In the genomic region with DNA sequence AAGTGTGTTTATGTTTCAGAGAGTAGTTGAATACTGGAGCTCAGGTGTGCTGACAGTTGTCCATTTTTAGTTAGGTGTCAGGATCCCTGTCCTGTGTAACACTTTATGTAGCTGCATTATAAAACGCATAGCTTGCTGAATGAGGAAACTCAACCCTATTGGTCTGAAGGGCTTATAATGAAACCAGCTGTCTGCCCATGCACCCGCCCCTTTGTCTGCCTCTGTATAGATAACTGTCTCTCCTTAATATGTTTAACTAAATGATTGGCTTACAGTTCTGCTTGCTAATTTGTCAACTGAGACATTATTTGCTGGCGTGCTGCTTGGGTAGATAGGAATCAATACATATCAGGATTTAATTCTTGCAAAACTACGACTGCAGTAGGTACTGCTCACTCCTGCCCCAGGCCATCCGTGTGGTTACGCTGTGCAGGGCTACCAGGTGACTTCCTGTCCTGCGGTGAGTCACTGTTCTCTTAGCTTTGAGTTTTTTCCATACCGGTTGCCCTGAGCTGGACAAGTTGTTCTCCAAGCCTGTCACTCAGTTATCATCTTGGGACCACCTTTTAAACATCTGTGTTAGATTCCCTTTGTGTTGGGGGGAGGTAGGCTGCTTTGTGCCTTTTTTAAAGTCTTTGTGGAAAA, we compare ENCODE assay signal across 13 mouse cellular contexts. TPM values are rescaled to one million over a fixed set of nuclear protein-coding genes. Genes with fewer than 3 reads are reported as not detected.
DNase-seq lines count a peak whose midpoint lies in the region; ATAC-seq and TF ChIP-seq lines count a peak whose summit lies in the region.
"Had no signal": no experiment of that assay in that cellular context is flagged by ENCODE, and none has a peak within 500 bp of the region (broad histone marks: within the 10 kb centered on the region; RNA-seq: fewer than 3 reads in every experiment).

No protein-coding gene starts in this region.

- no peaks in the 10 kb centered on the region for H3K36me3 ChIP-seq in intestine, embryonic 15.5 days
- 0 out of 2 replicates have a peak, but pooled peaks cover 2% of the 10 kb centered on the region for H3K36me3 ChIP-seq in small intestine, adult 2 months (ENCODE audit: control insufficient read depth, insufficient read depth, low read length)
- H3K36me3 ChIP-seq: heart, embryonic 15.5 days; midbrain, embryonic 10.5 days had no signal

- H3K27ac ChIP-seq in intestine, embryonic 15.5 days: no peak overlapping the region
- H3K27ac ChIP-seq in small intestine, adult 2 months (ENCODE audit: insufficient read depth, low read depth, low read length): peak overlapping the region; percentile 14; the same call in 1 of the 2 replicates
- H3K27ac ChIP-seq: heart, embryonic 15.5 days; midbrain, embryonic 10.5 days had no signal

- H3K9ac ChIP-seq in intestine, embryonic 15.5 days: no peak overlapping the region
- H3K9ac ChIP-seq: heart, embryonic 15.5 days had no signal

- no peak overlapping the region for H3K4me2 ChIP-seq in intestine, embryonic 15.5 days (replicated peaks)
- H3K4me2 ChIP-seq: heart, embryonic 15.5 days had no signal

- peaks cover 34% of the 10 kb centered on the region for H3K4me1 ChIP-seq in intestine, embryonic 15.5 days (replicated peaks)
- peaks cover 41% of the 10 kb centered on the region for H3K4me1 ChIP-seq in small intestine, adult 2 months (ENCODE audit: control insufficient read depth, insufficient read depth, insufficient read length, low read length)

- intact Hi-C loops in heart, postnatal 10 days (cut with DNase I): no loop called here

- no peak overlapping the region for H3K4me3 ChIP-seq in intestine, embryonic 15.5 days (replicated peaks)
- no peak overlapping the region for H3K4me3 ChIP-seq in small intestine, adult 2 months (ENCODE audit: low read depth, low read length)
- H3K4me3 ChIP-seq: heart, embryonic 15.5 days; midbrain, embryonic 10.5 days had no signal

- no peaks in the 10 kb centered on the region for H3K9me3 ChIP-seq in intestine, embryonic 15.5 days
- H3K9me3 ChIP-seq: heart, embryonic 15.5 days; midbrain, embryonic 10.5 days had no signal

- peak; percentile 34; the same call in 1 of the 2 replicates for ATAC-seq in intestine, embryonic 15.5 days

- TF ChIP-seq CTCF in small intestine, adult 2 months (IDR thresholded peaks at IDR 0.05; ENCODE audit: extremely low read depth, insufficient read length, insufficient replicate concordance, low read depth, low read length): no peak

- H3K27me3 ChIP-seq in intestine, embryonic 15.5 days (replicated peaks): no peaks in the 10 kb centered on the region
- no peaks in the 10 kb centered on the region for H3K27me3 ChIP-seq in small intestine, adult 2 months (ENCODE audit: control insufficient read depth, insufficient read depth, low read length)
- H3K27me3 ChIP-seq: heart, embryonic 15.5 days had no signal

- peak; percentile 39 for DNase-seq in lung, postnatal 36 days
- no peak for DNase-seq in lung, postnatal 10 days
- DNase-seq in MEL-GATA-1-ER (ENCODE audit: extremely low read depth, low read depth): peak; percentile 49
- DNase-seq in c-Kit-positive CD71-positive TER-119-positive erythroid progenitor cells, embryonic 14.5 days (ENCODE audit: low spot score): no peak
- no peak for DNase-seq in heart, postnatal 10 days
- no peak for DNase-seq in urinary bladder, postnatal 4 days (ENCODE audit: low spot score in 2 of 2)
- DNase-seq: kidney, adult 2 months had no signal

- WGBS in intestine, embryonic 15.5 days: 41% methylated on average over 8 of the region's 8 CpGs
- WGBS in small intestine, adult 2 months: 20% methylated on average over 8 of the region's 8 CpGs

- TF ChIP-seq POLR2A in small intestine, adult 2 months (IDR thresholded peaks at IDR 0.05; ENCODE audit: low read depth, low read length): no peak

RNA-seq across cellular contexts. Expression of gene Anxa11, which starts 13.4 kb away (rescaled TPM):
- polyA plus RNA-seq in intestine, embryonic 15.5 days (2015; fragmentation: Nextera tagmentation; extraction: Ambion mirVana): 71.5 and 72.2 TPM in 2 replicates
- 71.5 and 153 TPM in 2 replicates for polyA plus RNA-seq in small intestine, adult 2 months (2012; rRNA removed)
- total RNA-seq in heart, postnatal 10 days (2021): 10 to 100 TPM; 76.4 to 83.4 TPM

RNA-seq across cellular contexts. Expression of gene Plac9a, which starts 47.5 kb away (rescaled TPM):
- 1.9 TPM in 1 of 2 replicates, not detected in the other for polyA plus RNA-seq in intestine, embryonic 15.5 days (2015; fragmentation: Nextera tagmentation; extraction: Ambion mirVana)
- not detected in 2 replicates for polyA plus RNA-seq in small intestine, adult 2 months (2012; rRNA removed)
- total RNA-seq in heart, postnatal 10 days (2021): 1 to 10 TPM; 4.0 to 6.3 TPM
- total RNA-seq: left cerebral cortex, postnatal 14 days had no signal
- polyA plus RNA-seq: brain, embryonic 14.5 days; heart, embryonic 15.5 days; midbrain, embryonic 10.5 days had no signal

Comparison
In these comparisons a context has a peak if more than half of its experiments do, and no peak if none do; other contexts are left out.
1. DNase-seq: peak in lung, postnatal 36 days (single experiment) and MEL-GATA-1-ER (single experiment); none in lung, postnatal 10 days (single experiment), c-Kit-positive CD71-positive TER-119-positive erythroid progenitor cells, embryonic 14.5 days (single experiment), heart, postnatal 10 days (0 of 2) and urinary bladder, postnatal 4 days (0 of 2).